Mouse (Mus musculus): Measurements from ENCODE around the gene Fam98a.

- TF ChIP-seq CTCF (IDR thresholded peaks at IDR 0.05; ENCODE audit: low read depth, low read length) (no peak), POLR2A (IDR thresholded peaks at IDR 0.05; ENCODE audit: extremely low read depth, insufficient read depth, low read length) (no peak)
Measured at GRCm38 (mm10) chr17:75538431-75538830, 13.3 kb downstream of the Fam98a start.
